14 mouse cellular contexts compared by ENCODE assay signal in genomic region chrX:78797642-78798041, GRCm38 (mm10).
DNase-seq lines count a peak whose midpoint lies in the region; ATAC-seq and TF ChIP-seq lines count a peak whose summit lies in the region.
"Had no signal": no experiment of that assay in that cellular context is flagged by ENCODE, and none has a peak within 500 bp of the region (broad histone marks: within the 10 kb centered on the region; RNA-seq: fewer than 3 reads in every experiment).

No protein-coding gene starts in this region.

- peak; percentile 63 for TF ChIP-seq CTCF in kidney, postnatal 0 days (IDR thresholded peaks at IDR 0.05; ENCODE audit: low read depth)

- no peak overlapping the region for H3K27ac ChIP-seq in kidney, postnatal 0 days
- H3K27ac ChIP-seq in kidney, embryonic 16.5 days (ENCODE audit: low read length): no peak overlapping the region
- H3K27ac ChIP-seq: embryonic facial prominence, embryonic 12.5 days; forebrain, embryonic 13.5 days; lung, embryonic 15.5 days; midbrain, embryonic 12.5 days had no signal

- DNase-seq in embryo, embryonic 10.5 days (ENCODE audit: low spot score): peak; percentile 1
- DNase-seq in embryo, embryonic 11 days: no peak
- DNase-seq in kidney, postnatal 0 days (ENCODE audit: low spot score): peak; percentile 46
- peak; percentile 6 for DNase-seq in retina, adult 2 months (ENCODE audit: low read depth, low spot score)
- DNase-seq in retina, postnatal 1 day: no peak
- peak; percentile 11 for DNase-seq in retina, embryonic 14.5 days (ENCODE audit: low spot score)
- DNase-seq in urinary bladder, postnatal 36 days (ENCODE audit: low spot score in 2 of 2): no peak
- DNase-seq: layer of hippocampus, adult 9-11 months had no signal

- no peaks in the 10 kb centered on the region for H3K36me3 ChIP-seq in kidney, postnatal 0 days (ENCODE audit: insufficient read depth, low read length)
- no peaks in the 10 kb centered on the region for H3K36me3 ChIP-seq in kidney, embryonic 16.5 days (ENCODE audit: insufficient read depth, low read length)
- H3K36me3 ChIP-seq: embryonic facial prominence, embryonic 12.5 days; lung, embryonic 15.5 days; midbrain, embryonic 12.5 days had no signal

- H3K9me3 ChIP-seq in kidney, postnatal 0 days (replicated peaks; ENCODE audit: low read length): no peaks in the 10 kb centered on the region
- H3K9me3 ChIP-seq in kidney, embryonic 16.5 days (ENCODE audit: low read length): no peaks in the 10 kb centered on the region
- H3K9me3 ChIP-seq: embryonic facial prominence, embryonic 12.5 days; forebrain, embryonic 13.5 days; lung, embryonic 15.5 days; midbrain, embryonic 12.5 days had no signal

- H3K9ac ChIP-seq in kidney, postnatal 0 days (ENCODE audit: low read depth, low read length): no peak overlapping the region
- no peak overlapping the region for H3K9ac ChIP-seq in kidney, embryonic 16.5 days (replicated peaks; ENCODE audit: low read length)
- H3K9ac ChIP-seq: embryonic facial prominence, embryonic 12.5 days; forebrain, embryonic 13.5 days; lung, embryonic 15.5 days; midbrain, embryonic 12.5 days had no signal

- no peak overlapping the region for H3K4me2 ChIP-seq in kidney, postnatal 0 days (ENCODE audit: low read length)
- H3K4me2 ChIP-seq in kidney, embryonic 16.5 days (replicated peaks; ENCODE audit: low read depth, low read length): no peak overlapping the region
- H3K4me2 ChIP-seq: embryonic facial prominence, embryonic 12.5 days; forebrain, embryonic 13.5 days; lung, embryonic 15.5 days; midbrain, embryonic 12.5 days had no signal

- ATAC-seq in kidney, postnatal 0 days (replicated peaks; ENCODE audit: low FRiP score, low read depth): no peak
- ATAC-seq in kidney, embryonic 16.5 days (ENCODE audit: low FRiP score, low TSS enrichment): no peak
- ATAC-seq: activated CD4-positive, CD25-positive, alpha-beta regulatory T cell, adult 4 months; forebrain, embryonic 13.5 days had no signal

- H3K4me1 ChIP-seq in kidney, postnatal 0 days (replicated peaks; ENCODE audit: insufficient read depth, low read length): no peaks in the 10 kb centered on the region
- no peaks in the 10 kb centered on the region for H3K4me1 ChIP-seq in kidney, embryonic 16.5 days (ENCODE audit: insufficient read depth, low read length)
- H3K4me1 ChIP-seq: embryonic facial prominence, embryonic 12.5 days; forebrain, embryonic 13.5 days; lung, embryonic 15.5 days; midbrain, embryonic 12.5 days had no signal

- no peak overlapping the region for H3K4me3 ChIP-seq in kidney, postnatal 0 days (replicated peaks; ENCODE audit: low read depth, low read length)
- no peak overlapping the region for H3K4me3 ChIP-seq in kidney, embryonic 16.5 days (ENCODE audit: low read length)
- H3K4me3 ChIP-seq: embryonic facial prominence, embryonic 12.5 days; forebrain, embryonic 13.5 days; lung, embryonic 15.5 days; midbrain, embryonic 12.5 days had no signal

- H3K27me3 ChIP-seq in kidney, postnatal 0 days (ENCODE audit: insufficient read depth, low read length): no peaks in the 10 kb centered on the region
- H3K27me3 ChIP-seq in kidney, embryonic 16.5 days (ENCODE audit: insufficient read depth, low read length): no peaks in the 10 kb centered on the region
- H3K27me3 ChIP-seq: embryonic facial prominence, embryonic 12.5 days; forebrain, embryonic 13.5 days; lung, embryonic 15.5 days; midbrain, embryonic 12.5 days had no signal

- 67% methylated on average over 4 of the region's 4 CpGs for WGBS in kidney, postnatal 0 days
- WGBS in kidney, embryonic 16.5 days: 62% methylated on average over 4 of the region's 4 CpGs

Comparison
In these comparisons a context has a peak if more than half of its experiments do, and no peak if none do; other contexts are left out.
1. DNase-seq: peak in embryo, embryonic 10.5 days (single experiment), kidney, postnatal 0 days (single experiment), retina, adult 2 months (single experiment) and retina, embryonic 14.5 days (single experiment); none in embryo, embryonic 11 days (single experiment), retina, postnatal 1 day (single experiment) and urinary bladder, postnatal 36 days (0 of 2).